13 mouse cellular contexts compared by ENCODE assay signal in genomic region chr14:79703523-79704172, GRCm38 (mm10). TPM values are rescaled to one million over a fixed set of nuclear protein-coding genes. Genes with fewer than 3 reads are reported as not detected.
A peak's percentile ranks its signal among the peaks of the same experiment; 100 is the strongest.
DNase-seq lines count a peak whose midpoint lies in the region; ATAC-seq lines count a peak whose summit lies in the region.
"Had no signal": no experiment of that assay in that cellular context is flagged by ENCODE, and none has a peak within 500 bp of the region (broad histone marks: within the 10 kb centered on the region; RNA-seq: fewer than 3 reads in every experiment).

No protein-coding gene starts in this region.

- no peak overlapping the region for H3K4me3 ChIP-seq in forebrain, embryonic 13.5 days
- no peak overlapping the region for H3K4me3 ChIP-seq in forebrain, embryonic 11.5 days (ENCODE audit: low read depth, low read length)
- H3K4me3 ChIP-seq in midbrain, embryonic 11.5 days (ENCODE audit: low read depth, low read length), result no peak overlapping the region
- H3K4me3 ChIP-seq in midbrain, embryonic 10.5 days, result no peak overlapping the region
- H3K4me3 ChIP-seq in hindbrain, embryonic 14.5 days (replicated peaks; ENCODE audit: low read length), result no peak overlapping the region
- no peak overlapping the region for H3K4me3 ChIP-seq in midbrain, embryonic 16.5 days (ENCODE audit: low read depth, low read length)
- H3K4me3 ChIP-seq: erythroblast, embryonic 14.5 days had no signal

- H3K27me3 ChIP-seq in forebrain, embryonic 13.5 days, result 0 out of 2 replicates have a peak, but pooled peaks cover 2% of the 10 kb centered on the region
- no peaks in the 10 kb centered on the region for H3K27me3 ChIP-seq in forebrain, embryonic 11.5 days (ENCODE audit: control insufficient read depth, insufficient read depth, low read length)
- no peaks in the 10 kb centered on the region for H3K27me3 ChIP-seq in midbrain, embryonic 11.5 days (ENCODE audit: control insufficient read depth, insufficient read depth, low read length)
- H3K27me3 ChIP-seq in midbrain, embryonic 10.5 days (ENCODE audit: low read depth, poor library complexity, severe bottlenecking), result no peaks in the 10 kb centered on the region
- no peaks in the 10 kb centered on the region for H3K27me3 ChIP-seq in hindbrain, embryonic 14.5 days (ENCODE audit: control insufficient read depth, insufficient read depth, low read length)
- no peaks in the 10 kb centered on the region for H3K27me3 ChIP-seq in midbrain, embryonic 16.5 days (ENCODE audit: control insufficient read depth, insufficient read depth, low read depth, low read length)

- no peak overlapping the region for H3K4me2 ChIP-seq in forebrain, embryonic 13.5 days
- no peak overlapping the region for H3K4me2 ChIP-seq in forebrain, embryonic 11.5 days (ENCODE audit: low read depth, low read length, severe bottlenecking)
- no peak overlapping the region for H3K4me2 ChIP-seq in midbrain, embryonic 11.5 days
- no peak overlapping the region for H3K4me2 ChIP-seq in hindbrain, embryonic 14.5 days (replicated peaks)
- no peak overlapping the region; the same call in 1 of the 2 replicates for H3K4me2 ChIP-seq in midbrain, embryonic 16.5 days (ENCODE audit: low read length)
- H3K4me2 ChIP-seq: heart, embryonic 11.5 days had no signal

- 86% methylated on average over 22 of the region's 22 CpGs for WGBS in forebrain, embryonic 13.5 days
- WGBS in forebrain, embryonic 11.5 days, result 91% methylated on average over 22 of the region's 22 CpGs
- WGBS in midbrain, embryonic 11.5 days, result 80% methylated on average over 22 of the region's 22 CpGs
- 87% methylated on average over 22 of the region's 22 CpGs for WGBS in midbrain, embryonic 10.5 days
- WGBS in hindbrain, embryonic 14.5 days, result 74% methylated on average over 22 of the region's 22 CpGs
- WGBS in midbrain, embryonic 16.5 days, result 62% methylated on average over 22 of the region's 22 CpGs

- H3K9me3 ChIP-seq in forebrain, embryonic 13.5 days (replicated peaks), result no peaks in the 10 kb centered on the region; the same call in 1 of the 2 replicates
- H3K9me3 ChIP-seq in forebrain, embryonic 11.5 days (ENCODE audit: control insufficient read depth, low read length), result no peaks in the 10 kb centered on the region
- no peaks in the 10 kb centered on the region for H3K9me3 ChIP-seq in midbrain, embryonic 11.5 days (ENCODE audit: control insufficient read depth, low read length)
- no peaks in the 10 kb centered on the region for H3K9me3 ChIP-seq in midbrain, embryonic 10.5 days (replicated peaks)
- no peaks in the 10 kb centered on the region for H3K9me3 ChIP-seq in hindbrain, embryonic 14.5 days (ENCODE audit: control insufficient read depth, low read length)
- no peaks in the 10 kb centered on the region for H3K9me3 ChIP-seq in midbrain, embryonic 16.5 days (replicated peaks; ENCODE audit: control insufficient read depth, low read length, poor library complexity, severe bottlenecking)

- DNase-seq in forebrain, embryonic 11.5 days (ENCODE audit: low spot score), result no peak
- no peak for DNase-seq in midbrain, embryonic 11.5 days (ENCODE audit: low spot score, missing footprints)
- no peak for DNase-seq in midbrain, embryonic 10.5 days (ENCODE audit: low spot score)
- DNase-seq in hindbrain, embryonic 14.5 days (ENCODE audit: low spot score), result no peak
- no peak for DNase-seq in kidney, postnatal 4 days
- no peak for DNase-seq in kidney, postnatal 36 days
- DNase-seq: adrenal gland, adult 2 months; kidney, adult 9 months; liver had no signal

- H3K27ac ChIP-seq in forebrain, embryonic 13.5 days, result peak overlapping the region; percentile 12; the same call in 1 of the 2 replicates
- H3K27ac ChIP-seq in forebrain, embryonic 11.5 days (ENCODE audit: low read depth, low read length), result no peak overlapping the region
- H3K27ac ChIP-seq in midbrain, embryonic 11.5 days (ENCODE audit: low read depth, low read length), result no peak overlapping the region
- H3K27ac ChIP-seq in midbrain, embryonic 10.5 days (replicated peaks), result no peak overlapping the region
- H3K27ac ChIP-seq in hindbrain, embryonic 14.5 days, result peak overlapping the region; percentile 26; the same call in 1 of the 2 replicates
- H3K27ac ChIP-seq in midbrain, embryonic 16.5 days (ENCODE audit: low read length), result peak overlapping the region; percentile 71

- no peaks in the 10 kb centered on the region for H3K36me3 ChIP-seq in forebrain, embryonic 13.5 days (ENCODE audit: poor library complexity, severe bottlenecking)
- H3K36me3 ChIP-seq in forebrain, embryonic 11.5 days (ENCODE audit: control insufficient read depth, insufficient read depth, low read length), result no peaks in the 10 kb centered on the region
- no peaks in the 10 kb centered on the region for H3K36me3 ChIP-seq in midbrain, embryonic 11.5 days (ENCODE audit: control insufficient read depth, insufficient read depth, low read length)
- H3K36me3 ChIP-seq in midbrain, embryonic 10.5 days, result no peaks in the 10 kb centered on the region
- H3K36me3 ChIP-seq in hindbrain, embryonic 14.5 days (replicated peaks; ENCODE audit: control insufficient read depth, insufficient read depth), result no peaks in the 10 kb centered on the region
- no peaks in the 10 kb centered on the region for H3K36me3 ChIP-seq in midbrain, embryonic 16.5 days (ENCODE audit: control insufficient read depth, insufficient read depth, low read length)

- H3K9ac ChIP-seq in forebrain, embryonic 13.5 days, result no peak overlapping the region
- H3K9ac ChIP-seq in forebrain, embryonic 11.5 days (ENCODE audit: low read length), result no peak overlapping the region
- H3K9ac ChIP-seq in midbrain, embryonic 11.5 days (ENCODE audit: low read length), result no peak overlapping the region
- H3K9ac ChIP-seq in hindbrain, embryonic 14.5 days, result no peak overlapping the region
- H3K9ac ChIP-seq in midbrain, embryonic 16.5 days (ENCODE audit: low read depth, low read length), result no peak overlapping the region

- peaks cover 20% of the 10 kb centered on the region for H3K4me1 ChIP-seq in forebrain, embryonic 13.5 days
- peaks cover 7% of the 10 kb centered on the region for H3K4me1 ChIP-seq in forebrain, embryonic 11.5 days (replicated peaks; ENCODE audit: control insufficient read depth, insufficient read depth, low read length)
- peaks cover 8% of the 10 kb centered on the region; the same call in 1 of the 2 replicates for H3K4me1 ChIP-seq in midbrain, embryonic 11.5 days (ENCODE audit: control insufficient read depth, insufficient read depth, low read length)
- H3K4me1 ChIP-seq in midbrain, embryonic 10.5 days, result peaks cover 22% of the 10 kb centered on the region
- peaks cover 10% of the 10 kb centered on the region for H3K4me1 ChIP-seq in hindbrain, embryonic 14.5 days (replicated peaks; ENCODE audit: control insufficient read depth, insufficient read depth, low read length)
- H3K4me1 ChIP-seq in midbrain, embryonic 16.5 days (ENCODE audit: control insufficient read depth, insufficient read depth, low read length), result peaks cover 15% of the 10 kb centered on the region

- no peak for ATAC-seq in forebrain, embryonic 13.5 days
- no peak for ATAC-seq in forebrain, embryonic 11.5 days (replicated peaks; ENCODE audit: low FRiP score)
- ATAC-seq in midbrain, embryonic 11.5 days (ENCODE audit: low FRiP score), result peak; percentile 31; the same call in 1 of the 2 replicates
- no peak for ATAC-seq in hindbrain, embryonic 14.5 days (ENCODE audit: low FRiP score)
- peak; percentile 57 for ATAC-seq in midbrain, embryonic 16.5 days

RNA-seq across cellular contexts. Expression of gene Cnmd, which starts 41.7 kb away (rescaled TPM):
- 0.66 and 2.0 TPM in 2 replicates for polyA plus RNA-seq in forebrain, embryonic 13.5 days (2015; fragmentation: Nextera tagmentation; extraction: Ambion mirVana)
- 3.4 and 4.1 TPM in 2 replicates for polyA plus RNA-seq in forebrain, embryonic 11.5 days (2014; fragmentation: Nextera tagmentation; extraction: Ambion mirVana)
- 8.0 TPM in 2 replicates for polyA plus RNA-seq in midbrain, embryonic 11.5 days (2014; fragmentation: Nextera tagmentation; extraction: Ambion mirVana)
- 5.3 and 6.3 TPM in 2 replicates for polyA plus RNA-seq in midbrain, embryonic 10.5 days (2016; fragmentation: Nextera tagmentation; extraction: Ambion mirVana)
- 2.6 and 4.2 TPM in 2 replicates for polyA plus RNA-seq in hindbrain, embryonic 14.5 days (2014; fragmentation: Nextera tagmentation; extraction: Ambion mirVana)
- 2.0 and 3.3 TPM in 2 replicates for polyA plus RNA-seq in midbrain, embryonic 16.5 days (2015; fragmentation: Nextera tagmentation; extraction: Ambion mirVana)
- polyA plus RNA-seq: adrenal gland, adult 2 months; erythroblast, embryonic 14.5 days had no signal

Comparison
In these comparisons a context has a peak if more than half of its experiments do, and no peak if none do; other contexts are left out.
1. H3K27ac ChIP-seq: peak in forebrain, embryonic 13.5 days (single experiment), hindbrain, embryonic 14.5 days (single experiment) and midbrain, embryonic 16.5 days (single experiment); none in forebrain, embryonic 11.5 days (single experiment), midbrain, embryonic 11.5 days (single experiment) and midbrain, embryonic 10.5 days (single experiment).
2. ATAC-seq: peak in midbrain, embryonic 11.5 days (single experiment) and midbrain, embryonic 16.5 days (single experiment); none in forebrain, embryonic 13.5 days (single experiment), forebrain, embryonic 11.5 days (single experiment) and hindbrain, embryonic 14.5 days (single experiment).